Mouse (Mus musculus): ENCODE measurements around the gene E2f4.

E2f4 gene

GRCm38 (mm10) chr8:105313622-105314402, 16.3 kb downstream of the E2f4 start:
- DNase-seq (ENCODE audit: low read depth, low spot score): no peak

GRCm38 (mm10) chr8:105315073-105315769, 17.8 kb downstream of the E2f4 start:
- no peak for DNase-seq (ENCODE audit: low read depth, low spot score)

GRCm38 (mm10) chr8:105317941-105318340, 20.5 kb downstream of the E2f4 start:
- no peak for DNase-seq (ENCODE audit: low read depth, low spot score)

GRCm38 (mm10) chr8:105318662-105319190, 21.3 kb downstream of the E2f4 start:
- DNase-seq (ENCODE audit: low read depth, low spot score): no peak

GRCm38 (mm10) chr8:105323183-105323582, 25.7 kb downstream of the E2f4 start:
- DNase-seq (ENCODE audit: low read depth, low spot score): no peak

- peak; percentile 59 for DNase-seq (ENCODE audit: low read depth, low spot score)
Measured at GRCm38 (mm10) chr8:105325641-105326093, 28.2 kb downstream of the E2f4 start.

- DNase-seq (ENCODE audit: low read depth, low spot score): peak; percentile 97
Measured at GRCm38 (mm10) chr8:105326141-105326672, 28.7 kb downstream of the E2f4 start, which contains the start of the genes Lrrc29 and Tmem208. Lrrc29 (minus strand) TSS chr8:105326278. Tmem208 (plus strand) TSS chr8:105326354.

- no peak for DNase-seq (ENCODE audit: low read depth, low spot score)
Measured at GRCm38 (mm10) chr8:105326968-105327367, 29.5 kb downstream of the E2f4 start.

- DNase-seq (ENCODE audit: low read depth, low spot score): no peak
Measured at GRCm38 (mm10) chr8:105330325-105330724, 32.9 kb downstream of the E2f4 start.

- DNase-seq (ENCODE audit: low read depth, low spot score): no peak
Measured at GRCm38 (mm10) chr8:105331469-105331868, 34.0 kb downstream of the E2f4 start.

- no peak for DNase-seq (ENCODE audit: low read depth, low spot score)
Measured at GRCm38 (mm10) chr8:105331931-105332330, 34.5 kb downstream of the E2f4 start.

GRCm38 (mm10) chr8:105332523-105332922, 35.1 kb downstream of the E2f4 start:
- DNase-seq (ENCODE audit: low read depth, low spot score): no peak

- no peak for DNase-seq (ENCODE audit: low read depth, low spot score)
Measured at GRCm38 (mm10) chr8:105336373-105337130, 39.1 kb downstream of the E2f4 start.

- DNase-seq (ENCODE audit: low read depth, low spot score): no peak
Measured at GRCm38 (mm10) chr8:105338992-105339391, 41.5 kb downstream of the E2f4 start.

GRCm38 (mm10) chr8:105339886-105340635, 42.6 kb downstream of the E2f4 start:
- DNase-seq (ENCODE audit: low read depth, low spot score): no peak

GRCm38 (mm10) chr8:105341399-105341798, 43.9 kb downstream of the E2f4 start:
- DNase-seq (ENCODE audit: low read depth, low spot score): no peak

GRCm38 (mm10) chr8:105342768-105343167, 45.3 kb downstream of the E2f4 start:
- no peak for DNase-seq (ENCODE audit: low read depth, low spot score)

- no peak for DNase-seq (ENCODE audit: low read depth, low spot score)
Measured at GRCm38 (mm10) chr8:105343791-105344574, 46.5 kb downstream of the E2f4 start.

- DNase-seq (ENCODE audit: low read depth, low spot score): no peak
Measured at GRCm38 (mm10) chr8:105345061-105345975, 47.9 kb downstream of the E2f4 start.

Data from mesoderm, embryonic 11.5 days (tissue).